ENCODE assay signal across 12 mouse cellular contexts in genomic region chr5:132098461-132098860, GRCm38 (mm10).
DNase-seq lines count a peak whose midpoint lies in the region; ATAC-seq and TF ChIP-seq lines count a peak whose summit lies in the region.
"Had no signal": no experiment of that assay in that cellular context is flagged by ENCODE, and none has a peak within 500 bp of the region (broad histone marks: within the 10 kb centered on the region; RNA-seq: fewer than 3 reads in every experiment).

No protein-coding gene starts in this region.

- H3K9ac ChIP-seq in hindbrain, embryonic 16.5 days (ENCODE audit: low read depth, low read length) = no peak overlapping the region
- no peak overlapping the region for H3K9ac ChIP-seq in hindbrain, embryonic 14.5 days
- 0 out of 2 replicates have a peak overlapping the region, but pooled peaks have one; percentile 6 for H3K9ac ChIP-seq in midbrain, embryonic 12.5 days (replicated peaks)
- no peak overlapping the region for H3K9ac ChIP-seq in midbrain, embryonic 16.5 days (ENCODE audit: low read depth, low read length)
- H3K9ac ChIP-seq in kidney, postnatal 0 days (ENCODE audit: low read depth, low read length) = no peak overlapping the region
- H3K9ac ChIP-seq: hindbrain, embryonic 15.5 days; lung, embryonic 15.5 days; stomach, embryonic 15.5 days had no signal

- no peaks in the 10 kb centered on the region for H3K9me3 ChIP-seq in hindbrain, embryonic 16.5 days (ENCODE audit: control insufficient read depth, low read length)
- no peaks in the 10 kb centered on the region for H3K9me3 ChIP-seq in hindbrain, embryonic 14.5 days (ENCODE audit: control insufficient read depth, low read length)
- H3K9me3 ChIP-seq in midbrain, embryonic 12.5 days = no peaks in the 10 kb centered on the region
- no peaks in the 10 kb centered on the region for H3K9me3 ChIP-seq in midbrain, embryonic 16.5 days (replicated peaks; ENCODE audit: control insufficient read depth, low read length, poor library complexity, severe bottlenecking)
- no peaks in the 10 kb centered on the region for H3K9me3 ChIP-seq in kidney, postnatal 0 days (replicated peaks; ENCODE audit: low read length)
- H3K9me3 ChIP-seq: hindbrain, embryonic 15.5 days; lung, embryonic 15.5 days; stomach, embryonic 15.5 days had no signal

- DNase-seq in adrenal gland, adult 2 months = peak; percentile 13
- no peak for DNase-seq in adrenal gland, adult 8-10 months
- no peak for DNase-seq in hindbrain, embryonic 14.5 days (ENCODE audit: low spot score)
- DNase-seq in kidney, postnatal 0 days (ENCODE audit: low spot score) = peak; percentile 27
- DNase-seq in frontal cortex, adult 2 months (ENCODE audit: extremely low spot score in 1 of 2, low spot score in 1 of 2) = no peak
- DNase-seq: cerebellum, adult 9-10 months had no signal

- peaks cover 3% of the 10 kb centered on the region; the same call in 1 of the 2 replicates for H3K4me1 ChIP-seq in hindbrain, embryonic 16.5 days (ENCODE audit: control insufficient read depth, insufficient read depth, low read depth, low read length)
- H3K4me1 ChIP-seq in hindbrain, embryonic 14.5 days (replicated peaks; ENCODE audit: control insufficient read depth, insufficient read depth, low read length) = peaks cover 11% of the 10 kb centered on the region; the same call in 1 of the 2 replicates
- peaks cover 11% of the 10 kb centered on the region for H3K4me1 ChIP-seq in midbrain, embryonic 12.5 days
- peaks cover 5% of the 10 kb centered on the region; the same call in 1 of the 2 replicates for H3K4me1 ChIP-seq in midbrain, embryonic 16.5 days (ENCODE audit: control insufficient read depth, insufficient read depth, low read length)
- H3K4me1 ChIP-seq in kidney, postnatal 0 days (replicated peaks; ENCODE audit: insufficient read depth, low read length) = 0 out of 2 replicates have a peak, but pooled peaks cover 4% of the 10 kb centered on the region
- H3K4me1 ChIP-seq: lung, embryonic 15.5 days had no signal

- no peaks in the 10 kb centered on the region for H3K36me3 ChIP-seq in hindbrain, embryonic 16.5 days (ENCODE audit: control insufficient read depth, insufficient read depth, low read length)
- no peaks in the 10 kb centered on the region for H3K36me3 ChIP-seq in hindbrain, embryonic 14.5 days (replicated peaks; ENCODE audit: control insufficient read depth, insufficient read depth)
- H3K36me3 ChIP-seq in midbrain, embryonic 12.5 days = no peaks in the 10 kb centered on the region
- no peaks in the 10 kb centered on the region for H3K36me3 ChIP-seq in midbrain, embryonic 16.5 days (ENCODE audit: control insufficient read depth, insufficient read depth, low read length)
- H3K36me3 ChIP-seq in kidney, postnatal 0 days (ENCODE audit: insufficient read depth, low read length) = no peaks in the 10 kb centered on the region
- H3K36me3 ChIP-seq: hindbrain, embryonic 15.5 days; lung, embryonic 15.5 days; stomach, embryonic 15.5 days had no signal

- 20% methylated on average over 3 of the region's 3 CpGs for WGBS in hindbrain, embryonic 16.5 days
- WGBS in hindbrain, embryonic 14.5 days = 20% methylated on average over 3 of the region's 3 CpGs
- 13% methylated on average over 3 of the region's 3 CpGs for WGBS in midbrain, embryonic 12.5 days
- 22% methylated on average over 3 of the region's 3 CpGs for WGBS in midbrain, embryonic 16.5 days
- 32% methylated on average over 3 of the region's 3 CpGs for WGBS in kidney, postnatal 0 days

- H3K4me2 ChIP-seq in hindbrain, embryonic 16.5 days (ENCODE audit: low read length) = no peak overlapping the region
- H3K4me2 ChIP-seq in hindbrain, embryonic 14.5 days (replicated peaks) = no peak overlapping the region
- H3K4me2 ChIP-seq in midbrain, embryonic 12.5 days (replicated peaks) = no peak overlapping the region
- no peak overlapping the region for H3K4me2 ChIP-seq in midbrain, embryonic 16.5 days (ENCODE audit: low read length)
- H3K4me2 ChIP-seq in kidney, postnatal 0 days (ENCODE audit: low read length) = no peak overlapping the region
- H3K4me2 ChIP-seq: hindbrain, embryonic 15.5 days; lung, embryonic 15.5 days; stomach, embryonic 15.5 days had no signal

- no peaks in the 10 kb centered on the region for H3K27me3 ChIP-seq in hindbrain, embryonic 16.5 days (replicated peaks; ENCODE audit: control insufficient read depth, insufficient read depth, low read length)
- no peaks in the 10 kb centered on the region for H3K27me3 ChIP-seq in hindbrain, embryonic 14.5 days (ENCODE audit: control insufficient read depth, insufficient read depth, low read length)
- peaks cover 6% of the 10 kb centered on the region; the same call in 1 of the 2 replicates for H3K27me3 ChIP-seq in midbrain, embryonic 12.5 days
- H3K27me3 ChIP-seq in midbrain, embryonic 16.5 days (ENCODE audit: control insufficient read depth, insufficient read depth, low read depth, low read length) = no peaks in the 10 kb centered on the region
- H3K27me3 ChIP-seq in kidney, postnatal 0 days (ENCODE audit: insufficient read depth, low read length) = no peaks in the 10 kb centered on the region
- H3K27me3 ChIP-seq: hindbrain, embryonic 15.5 days; lung, embryonic 15.5 days; stomach, embryonic 15.5 days had no signal

- TF ChIP-seq CTCF in kidney, postnatal 0 days (IDR thresholded peaks at IDR 0.05; ENCODE audit: low read depth) = no peak

- ATAC-seq in hindbrain, embryonic 16.5 days = peak; percentile 73
- ATAC-seq in hindbrain, embryonic 14.5 days (ENCODE audit: low FRiP score) = no peak
- ATAC-seq in midbrain, embryonic 12.5 days (ENCODE audit: low FRiP score, low read depth) = no peak
- no peak for ATAC-seq in midbrain, embryonic 16.5 days
- ATAC-seq in kidney, postnatal 0 days (replicated peaks; ENCODE audit: low FRiP score, low read depth) = no peak

- H3K27ac ChIP-seq in hindbrain, embryonic 16.5 days (ENCODE audit: low read depth, low read length) = no peak overlapping the region
- no peak overlapping the region for H3K27ac ChIP-seq in hindbrain, embryonic 14.5 days
- 0 out of 2 replicates have a peak overlapping the region, but pooled peaks have one; percentile 7 for H3K27ac ChIP-seq in midbrain, embryonic 12.5 days (replicated peaks)
- no peak overlapping the region for H3K27ac ChIP-seq in midbrain, embryonic 16.5 days (ENCODE audit: low read length)
- H3K27ac ChIP-seq in kidney, postnatal 0 days = no peak overlapping the region
- H3K27ac ChIP-seq: hindbrain, embryonic 15.5 days; lung, embryonic 15.5 days; stomach, embryonic 15.5 days had no signal

- H3K4me3 ChIP-seq in hindbrain, embryonic 16.5 days (ENCODE audit: low read length) = no peak overlapping the region
- H3K4me3 ChIP-seq in hindbrain, embryonic 14.5 days (replicated peaks; ENCODE audit: low read length) = no peak overlapping the region
- H3K4me3 ChIP-seq in midbrain, embryonic 12.5 days = no peak overlapping the region
- no peak overlapping the region for H3K4me3 ChIP-seq in midbrain, embryonic 16.5 days (ENCODE audit: low read depth, low read length)
- no peak overlapping the region for H3K4me3 ChIP-seq in kidney, postnatal 0 days (replicated peaks; ENCODE audit: low read depth, low read length)
- H3K4me3 ChIP-seq: hindbrain, embryonic 15.5 days; lung, embryonic 15.5 days; stomach, embryonic 15.5 days had no signal

Comparison
In these comparisons a context has a peak if more than half of its experiments do, and no peak if none do; other contexts are left out.
1. DNase-seq: peak in adrenal gland, adult 2 months (single experiment) and kidney, postnatal 0 days (single experiment); none in adrenal gland, adult 8-10 months (single experiment), hindbrain, embryonic 14.5 days (single experiment) and frontal cortex, adult 2 months (0 of 2).